Mouse (Mus musculus) kidney, embryonic 16.5 days (tissue): ENCODE measurements at regions not wholly inside any gene's neighbourhood (a gene's known extent, or its start where the extent isn't known, plus 50 kb on each side); places are given as distances from the start of the nearest gene placed in this dataset.
A peak's percentile ranks its signal among the peaks of the same experiment; 100 is the strongest.

Experiments
- ATAC-seq: fragments of 200-750 bp; cut with Nextera tagmentation; 2 replicates; pipeline ENCODE4 v1.8.0; 2017; ENCODE audit warnings: moderate TSS enrichment; ENCODE audit not compliant: low FRiP score, low TSS enrichment
- H3K27ac ChIP-seq: fragments of 300-500 bp; sonication (generic); 2 replicates; pipeline ENCODE4 v1.5.1; 2014; ENCODE audit warnings: low read length
- H3K27me3 ChIP-seq: fragments of 300-500 bp; sonication (generic); 2 replicates; pipeline ENCODE4 v1.6.1; 2014; ENCODE audit warnings: low read length, control low read depth, mixed read lengths; ENCODE audit not compliant: insufficient read depth
- H3K36me3 ChIP-seq: fragments of 300-500 bp; sonication (generic); 2 replicates; pipeline ENCODE4 v1.6.1; 2014; ENCODE audit warnings: low read length, control low read depth, mixed read lengths; ENCODE audit not compliant: insufficient read depth
- H3K4me1 ChIP-seq: fragments of 300-500 bp; sonication (generic); 2 replicates; pipeline ENCODE4 v1.6.1; 2014; ENCODE audit warnings: low read length, control low read depth, mixed read lengths; ENCODE audit not compliant: insufficient read depth
- H3K4me2 ChIP-seq: fragments of 300-500 bp; sonication (generic); replicated peaks from 2 replicates; pipeline ENCODE4 v1.6.1; 2014; ENCODE audit warnings: low read depth, low read length
- H3K4me3 ChIP-seq: fragments of 300-500 bp; sonication (generic); 2 replicates; pipeline ENCODE4 v1.5.1; 2014; ENCODE audit warnings: mild to moderate bottlenecking, low read length
- H3K9ac ChIP-seq: fragments of 300-500 bp; sonication (generic); replicated peaks from 2 replicates; pipeline ENCODE4 v1.6.1; 2014; ENCODE audit warnings: low read length
- H3K9me3 ChIP-seq: fragments of 300-500 bp; sonication (generic); 2 replicates; pipeline ENCODE4 v1.6.1; 2016; ENCODE audit warnings: low read length, control low read depth
- WGBS: fragments of 180-500 bp; shearing (Covaris S2); extraction: QIAGEN DNeasy Blood & Tissue Kit; methylation state at CpG from one replicate; pipeline ENCODE4 v1.1.7; 2014; 5-methylcytosine and 5-hydroxymethylcytosine counted together

DNA sequence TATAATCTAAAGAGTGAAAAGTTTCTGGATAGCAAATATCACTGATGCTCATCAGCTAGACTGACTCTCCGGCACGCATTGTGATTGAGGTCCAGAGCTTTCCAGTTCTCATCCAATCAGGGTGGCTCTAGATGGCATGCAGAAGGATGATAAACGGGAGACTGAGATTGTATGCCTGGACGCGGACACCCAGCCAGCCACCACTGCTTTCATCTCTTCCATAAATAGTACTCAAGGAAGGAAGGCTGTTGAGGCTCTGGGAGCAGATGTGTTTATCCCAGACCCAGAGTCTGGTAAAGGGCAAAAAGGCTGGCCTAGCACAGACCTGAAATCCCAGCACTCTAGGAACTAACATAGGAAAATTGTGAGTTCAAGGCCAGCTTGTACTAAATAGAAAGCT, 330.6 kb downstream of the Gm11361 start:
- Histone ChIP-seq H3K27ac (no peak overlapping the region), H3K27me3 (no peaks in the 10 kb centered on the region), H3K9ac (no peak overlapping the region), H3K36me3 (no peaks in the 10 kb centered on the region), H3K4me1 (no peaks in the 10 kb centered on the region), H3K9me3 (no peaks in the 10 kb centered on the region), H3K4me3 (no peak overlapping the region), H3K4me2 (no peak overlapping the region)
- WGBS, result 76% methylated on average over 5 of the region's 5 CpGs
- ATAC-seq, result no peak

DNA sequence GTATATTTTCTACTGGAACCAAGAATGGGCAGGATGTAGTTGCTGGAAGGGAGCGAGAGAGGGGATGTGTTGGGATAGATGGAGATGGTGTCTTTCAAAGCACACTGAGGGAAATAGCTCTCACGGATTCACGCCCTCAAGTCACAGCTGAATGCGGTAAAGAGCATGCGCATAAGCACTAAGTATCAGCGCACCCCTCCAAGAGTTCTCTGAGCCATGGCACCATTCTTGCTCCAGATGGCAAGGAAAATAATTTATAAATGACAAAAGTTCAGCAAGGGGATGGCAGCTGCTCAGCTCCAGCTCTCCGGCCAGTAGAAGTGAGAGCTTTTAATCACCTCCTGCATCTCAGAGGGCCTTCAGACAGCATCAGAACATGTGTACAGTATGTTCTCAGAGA, 329.4 kb downstream of the Gm11361 start:
- H3K4me3 ChIP-seq, result no peak overlapping the region

DNA sequence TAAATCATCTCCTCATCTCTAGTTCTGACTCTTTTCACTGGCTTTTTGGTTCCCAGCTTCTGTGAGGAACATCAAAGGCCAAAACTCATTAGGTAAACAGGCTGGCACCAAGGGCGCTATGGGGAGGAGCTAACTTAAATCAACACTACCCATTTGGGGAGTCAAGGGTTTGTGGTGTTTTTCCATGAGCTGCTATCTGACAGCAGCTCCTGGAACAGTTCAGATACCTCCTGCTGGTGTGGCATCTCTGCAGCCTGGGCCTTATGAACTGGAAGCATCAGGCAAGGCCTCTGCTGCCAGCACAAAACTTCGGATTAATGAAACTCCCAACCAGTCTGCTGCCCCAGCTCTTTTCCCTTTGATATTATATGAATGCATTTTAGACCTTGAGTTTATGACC, 328.8 kb downstream of the Gm11361 start:
- no peak overlapping the region for H3K27ac ChIP-seq

More for the DNA sequence above, 329.4 kb downstream of the Gm11361 start:
- H3K4me2 ChIP-seq, result no peak overlapping the region
- 83% methylated on average over 7 of the region's 7 CpGs for WGBS
- ATAC-seq, result no peak
- no peaks in the 10 kb centered on the region for H3K4me1 ChIP-seq
- H3K9me3 ChIP-seq, result no peaks in the 10 kb centered on the region
- H3K36me3 ChIP-seq, result no peaks in the 10 kb centered on the region
- no peak overlapping the region for H3K27ac ChIP-seq
- no peaks in the 10 kb centered on the region for H3K27me3 ChIP-seq
- H3K9ac ChIP-seq, result no peak overlapping the region

DNA sequence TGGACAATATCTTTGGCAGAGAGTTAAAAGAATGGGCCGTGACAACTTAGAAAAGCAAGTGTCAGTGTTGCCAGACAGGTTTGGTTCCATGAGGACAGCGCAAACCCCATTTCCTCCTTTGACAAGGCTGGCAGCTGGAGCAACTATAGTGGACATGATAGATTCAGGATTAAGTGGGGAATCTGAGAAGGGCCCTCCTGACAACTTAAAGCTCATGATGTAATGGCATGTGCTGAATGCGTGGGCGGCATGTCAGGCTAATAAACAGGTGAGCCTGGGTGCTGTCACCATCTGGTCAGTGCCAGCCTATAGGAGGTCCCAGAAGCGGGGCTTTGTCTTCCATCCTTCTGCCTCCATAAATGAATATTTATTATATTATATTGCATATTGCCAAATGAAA, 326.3 kb downstream of the Gm11361 start:
- 57% methylated on average over 5 of the region's 5 CpGs for WGBS
- no peak overlapping the region for H3K4me2 ChIP-seq
- H3K9me3 ChIP-seq, result no peaks in the 10 kb centered on the region
- no peaks in the 10 kb centered on the region for H3K36me3 ChIP-seq
- no peak overlapping the region for H3K27ac ChIP-seq
- H3K4me3 ChIP-seq, result no peak overlapping the region
- H3K9ac ChIP-seq, result no peak overlapping the region
- no peaks in the 10 kb centered on the region for H3K27me3 ChIP-seq
- no peak for ATAC-seq
- H3K4me1 ChIP-seq, result no peaks in the 10 kb centered on the region

More for the DNA sequence above, 328.8 kb downstream of the Gm11361 start:
- no peak overlapping the region for H3K9ac ChIP-seq
- H3K4me2 ChIP-seq, result no peak overlapping the region
- H3K27me3 ChIP-seq, result no peaks in the 10 kb centered on the region
- H3K9me3 ChIP-seq, result no peaks in the 10 kb centered on the region
- no peak overlapping the region for H3K4me3 ChIP-seq
- H3K36me3 ChIP-seq, result no peaks in the 10 kb centered on the region
- 0 out of 2 replicates have a peak, but pooled peaks have one; percentile 42 for ATAC-seq
- no peaks in the 10 kb centered on the region for H3K4me1 ChIP-seq
- 44% methylated on average over 2 of the region's 2 CpGs for WGBS

DNA sequence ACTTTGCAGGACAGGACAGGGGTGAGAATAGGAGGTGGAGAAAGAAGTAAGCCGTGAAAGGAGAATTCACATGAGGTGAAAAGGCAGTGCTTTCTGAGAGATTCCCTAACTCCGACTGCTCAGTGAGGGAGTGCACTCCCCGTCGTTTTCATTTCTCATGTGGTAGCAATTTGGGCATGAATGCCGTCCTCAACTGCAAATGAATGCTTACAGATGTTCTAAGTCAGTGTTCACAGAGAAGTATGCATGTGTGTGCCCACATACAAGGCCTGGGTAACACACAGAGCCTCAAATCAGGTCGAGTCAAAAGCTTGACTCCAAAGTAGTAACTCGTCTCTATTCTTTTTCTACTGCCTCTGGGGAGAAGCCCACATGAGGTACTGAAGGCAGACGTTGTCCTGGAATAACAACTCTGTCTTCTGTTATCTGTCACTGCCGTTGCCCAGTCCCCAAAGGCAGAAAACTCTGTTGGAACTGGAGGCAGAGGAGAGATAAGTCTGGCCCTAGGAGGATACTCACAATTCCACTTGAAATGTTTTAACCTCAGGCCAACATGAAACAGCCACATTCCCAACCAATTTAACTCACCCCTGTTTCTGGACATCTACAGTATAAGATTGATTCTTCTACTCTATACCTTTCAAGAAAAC, 318.0 kb downstream of the Gm11361 start:
- H3K4me1 ChIP-seq, result no peaks in the 10 kb centered on the region
- H3K4me3 ChIP-seq, result no peak overlapping the region
- H3K9ac ChIP-seq, result no peak overlapping the region
- WGBS, result 60% methylated on average over 9 of the region's 9 CpGs
- no peak for ATAC-seq
- no peak overlapping the region for H3K27ac ChIP-seq
- no peak overlapping the region for H3K4me2 ChIP-seq
- no peaks in the 10 kb centered on the region for H3K36me3 ChIP-seq
- no peaks in the 10 kb centered on the region for H3K27me3 ChIP-seq
- H3K9me3 ChIP-seq, result no peaks in the 10 kb centered on the region

DNA sequence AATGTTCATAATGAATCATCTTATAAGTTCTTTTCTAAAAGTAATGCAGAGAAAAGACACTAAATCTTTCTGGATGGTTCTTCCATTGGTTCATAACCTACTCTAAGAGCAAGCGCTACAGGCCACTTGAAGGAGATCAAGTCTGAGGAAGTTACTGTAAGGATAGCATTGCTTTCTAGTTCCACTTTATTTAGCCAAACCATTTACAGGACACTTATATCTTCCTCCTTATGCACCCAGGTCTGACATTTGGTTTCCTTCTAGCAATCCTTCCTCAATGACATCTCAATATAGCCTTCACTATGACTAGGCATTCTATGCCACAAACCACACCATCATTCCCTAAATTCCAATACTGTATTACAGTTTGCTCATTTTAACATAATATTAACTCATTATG, 316.0 kb downstream of the Gm11361 start:
- Histone ChIP-seq H3K27me3 (no peaks in the 10 kb centered on the region), H3K4me3 (no peak overlapping the region), H3K36me3 (no peaks in the 10 kb centered on the region), H3K9me3 (no peaks in the 10 kb centered on the region), H3K4me2 (no peak overlapping the region), H3K9ac (no peak overlapping the region), H3K27ac (no peak overlapping the region), H3K4me1 (no peaks in the 10 kb centered on the region)
- ATAC-seq, result no peak
- 96% methylated on average over 1 of the region's 1 CpGs for WGBS

DNA sequence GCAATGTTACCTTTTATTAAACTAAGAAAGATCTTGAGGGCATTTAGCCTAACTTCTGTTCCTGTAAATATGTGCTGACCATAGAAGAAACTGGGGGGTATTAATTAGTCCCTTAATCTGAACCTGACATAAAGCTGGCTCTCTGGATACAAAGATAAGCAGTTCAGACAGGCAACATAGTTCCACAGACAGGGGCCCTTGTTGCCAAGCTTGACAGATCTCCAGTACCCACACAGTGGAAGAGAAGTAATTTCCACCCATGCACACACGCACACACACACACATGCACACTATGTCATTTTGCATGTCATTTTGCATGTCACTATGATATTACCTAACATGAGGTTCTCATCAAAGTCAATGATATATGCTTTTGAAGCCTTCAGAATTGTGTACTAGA, 315.1 kb downstream of the Gm11361 start:
- 94% methylated on average over 1 of the region's 1 CpGs for WGBS
- Histone ChIP-seq H3K4me1 (no peaks in the 10 kb centered on the region), H3K9ac (no peak overlapping the region), H3K36me3 (no peaks in the 10 kb centered on the region), H3K27me3 (no peaks in the 10 kb centered on the region), H3K4me2 (no peak overlapping the region), H3K9me3 (no peaks in the 10 kb centered on the region), H3K27ac (no peak overlapping the region), H3K4me3 (no peak overlapping the region)
- no peak for ATAC-seq

DNA sequence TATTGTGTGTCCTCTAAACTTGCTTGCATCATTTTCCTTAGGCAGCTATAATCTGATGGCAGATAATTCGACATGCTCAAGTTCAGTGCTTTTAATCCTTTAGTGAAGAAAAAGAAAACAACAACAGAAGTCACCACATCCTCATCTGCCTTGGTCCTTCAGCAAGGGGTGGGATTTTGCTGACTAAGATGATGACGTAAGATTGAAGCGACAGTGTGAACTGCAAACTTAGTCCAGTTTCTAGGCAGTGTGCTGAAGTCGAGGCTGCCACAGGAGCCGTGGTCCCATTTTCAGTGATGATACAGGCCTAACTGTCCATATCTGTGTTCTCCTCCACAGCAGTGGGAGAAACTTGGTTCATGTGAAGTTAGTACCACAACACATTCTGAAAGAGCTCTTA, 314.4 kb downstream of the Gm11361 start:
- no peak overlapping the region for H3K9ac ChIP-seq
- no peaks in the 10 kb centered on the region for H3K4me1 ChIP-seq
- no peak overlapping the region for H3K4me3 ChIP-seq
- WGBS, result 85% methylated on average over 5 of the region's 5 CpGs
- H3K9me3 ChIP-seq, result no peaks in the 10 kb centered on the region
- no peak overlapping the region for H3K4me2 ChIP-seq
- ATAC-seq, result no peak
- no peak overlapping the region for H3K27ac ChIP-seq
- no peaks in the 10 kb centered on the region for H3K36me3 ChIP-seq
- H3K27me3 ChIP-seq, result no peaks in the 10 kb centered on the region

DNA sequence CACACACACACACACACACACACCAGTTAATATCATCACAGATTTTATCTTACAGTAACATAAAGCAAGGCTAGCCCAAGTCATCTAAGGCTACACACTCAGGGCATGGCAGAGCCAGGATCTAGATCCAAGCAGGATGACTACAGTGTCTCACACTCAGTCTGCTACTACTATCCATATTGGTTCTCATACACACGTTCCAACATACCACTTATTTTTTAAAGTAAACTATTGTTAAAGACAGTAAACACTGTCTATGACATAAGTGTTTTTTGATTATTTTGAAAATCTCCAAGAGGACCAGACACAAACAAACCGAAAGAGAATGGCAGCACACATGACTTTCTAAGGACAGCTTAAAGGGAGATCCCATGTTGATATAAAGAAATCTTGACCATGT, 306.3 kb downstream of the Gm11361 start:
- Histone ChIP-seq H3K9ac (no peak overlapping the region), H3K27ac (no peak overlapping the region), H3K27me3 (no peaks in the 10 kb centered on the region), H3K9me3 (no peaks in the 10 kb centered on the region), H3K4me1 (no peaks in the 10 kb centered on the region), H3K4me3 (no peak overlapping the region), H3K36me3 (no peaks in the 10 kb centered on the region), H3K4me2 (no peak overlapping the region)
- ATAC-seq, result no peak
- WGBS, result 94% methylated on average over 2 of the region's 2 CpGs

DNA sequence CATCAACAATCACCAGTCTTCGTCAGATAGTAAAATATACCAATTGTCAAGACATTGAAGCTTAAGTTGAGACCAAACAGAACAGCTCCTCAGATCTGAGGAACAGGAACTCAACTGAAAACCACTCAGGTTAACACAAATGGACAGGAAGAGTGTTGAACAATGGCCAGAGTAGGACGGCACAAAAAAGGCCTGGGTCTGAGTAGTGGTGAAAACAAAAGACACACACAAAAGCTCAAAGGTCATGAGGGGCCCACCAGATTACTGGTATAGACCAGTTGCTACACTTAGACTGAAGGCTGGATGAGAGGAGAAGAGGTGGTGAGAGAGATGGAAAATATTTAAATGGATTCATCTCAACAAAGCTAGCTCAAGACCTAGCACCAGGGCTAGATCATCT, 302.8 kb downstream of the Gm11361 start:
- Histone ChIP-seq H3K4me3 (no peak overlapping the region), H3K9ac (no peak overlapping the region), H3K4me1 (peaks cover 10% of the 10 kb centered on the region), H3K36me3 (no peaks in the 10 kb centered on the region), H3K27me3 (no peaks in the 10 kb centered on the region), H3K4me2 (no peak overlapping the region), H3K27ac (no peak overlapping the region), H3K9me3 (no peaks in the 10 kb centered on the region)
- 75% methylated on average over 2 of the region's 2 CpGs for WGBS
- no peak for ATAC-seq
